Mouse (Mus musculus) skeletal muscle tissue, adult 2 months (tissue): ENCODE results near the gene Gm4791.

Experiments
- DNase-seq: peaks from one replicate; pipeline ENCODE4 v3.0.0-alpha.2; 2012; ENCODE audit warnings: low read depth, low spot score

The Gm4791 gene

DNA sequence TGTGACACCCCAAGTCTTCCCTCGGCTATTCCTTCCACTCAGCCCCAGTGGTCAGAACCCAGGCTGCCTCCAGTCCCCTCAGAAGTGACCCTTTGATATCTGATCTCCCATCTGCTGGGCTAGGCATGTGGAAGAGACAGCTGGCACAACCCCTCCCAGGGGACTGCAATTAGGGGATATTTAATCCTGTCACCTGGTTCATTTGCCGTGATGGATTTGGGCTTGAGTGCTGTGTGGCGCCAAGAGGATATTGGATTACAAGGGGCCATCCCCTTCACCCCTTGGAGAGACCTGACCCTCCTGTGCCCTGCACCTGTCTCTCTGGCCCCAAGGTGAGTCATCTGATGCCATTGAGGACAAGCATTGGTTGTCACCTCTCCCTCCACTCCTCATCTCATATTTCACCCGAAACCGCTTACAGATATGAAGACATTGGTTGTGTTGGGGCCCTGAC is at the start of gene Gm4791:
TSS of gene Gm4791 (plus strand) at position 404 of the 454 bp plus-strand sequence.
- no peak for DNase-seq

DNA sequence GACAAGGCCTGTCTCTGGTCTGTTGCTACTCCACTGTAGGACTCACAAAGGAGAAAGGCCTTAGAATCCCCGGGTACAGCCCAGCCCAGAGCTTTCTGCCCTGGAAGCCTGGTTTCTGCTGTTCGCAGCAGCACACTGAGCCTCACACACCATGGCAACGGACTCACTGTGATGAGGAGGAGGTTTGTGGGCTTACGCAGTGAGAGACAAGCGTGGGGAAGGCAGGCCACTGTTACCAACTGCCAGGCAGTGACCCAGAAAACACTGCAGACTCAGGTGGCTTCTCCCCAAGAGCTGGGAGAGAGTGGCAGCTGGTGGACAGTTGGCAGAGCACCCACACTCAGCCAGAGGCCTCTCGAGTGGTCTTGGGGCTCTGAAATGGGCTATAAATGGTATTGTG is 42.3 kb upstream of the Gm4791 start:
- DNase-seq: no peak

DNA sequence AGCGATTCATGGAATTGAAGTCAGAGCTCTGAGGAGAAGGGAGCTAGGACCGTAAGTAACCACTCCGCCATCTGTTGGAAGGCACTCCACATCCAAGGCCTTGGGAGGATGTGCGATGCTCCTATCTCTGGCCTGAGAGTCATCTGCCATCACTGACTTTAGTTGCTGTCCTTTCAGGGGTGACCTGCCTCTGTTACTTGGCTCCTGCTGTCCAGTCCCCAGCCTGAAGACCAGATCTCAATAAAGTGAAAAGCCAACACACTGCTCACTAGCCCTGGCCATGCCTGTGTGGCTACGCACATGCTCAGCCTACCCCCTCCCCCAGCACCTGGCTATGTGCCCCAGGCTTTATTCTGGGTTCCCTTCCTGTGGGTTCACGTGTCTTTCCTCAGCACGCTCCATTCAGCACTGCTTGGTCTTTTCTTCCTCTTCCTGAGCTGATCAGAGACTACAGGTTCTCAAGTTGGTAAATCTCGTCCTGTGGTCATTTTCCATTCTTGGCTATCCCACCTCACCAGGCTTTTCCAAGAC is 41.1 kb upstream of the Gm4791 start:
- no peak for DNase-seq

DNA sequence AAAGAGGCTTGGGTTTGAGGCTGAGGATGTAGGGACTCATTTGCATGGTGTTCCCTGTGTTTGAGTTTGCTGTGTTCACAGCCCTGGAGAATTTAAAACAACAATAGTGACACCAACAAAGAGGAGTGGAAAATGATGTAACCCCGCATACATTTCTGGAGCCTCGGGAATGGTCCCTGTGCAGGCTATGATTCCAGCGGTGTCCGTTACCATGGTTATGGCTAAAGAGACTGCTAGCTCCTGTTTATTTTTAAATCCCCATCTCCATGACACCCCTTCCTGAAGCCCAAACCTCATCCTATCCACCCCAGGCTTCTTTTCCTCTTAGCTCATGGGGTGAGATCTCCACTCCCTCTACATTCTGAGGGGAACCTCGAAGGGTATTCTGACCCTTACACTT is 32.5 kb upstream of the Gm4791 start:
- no peak for DNase-seq

DNA sequence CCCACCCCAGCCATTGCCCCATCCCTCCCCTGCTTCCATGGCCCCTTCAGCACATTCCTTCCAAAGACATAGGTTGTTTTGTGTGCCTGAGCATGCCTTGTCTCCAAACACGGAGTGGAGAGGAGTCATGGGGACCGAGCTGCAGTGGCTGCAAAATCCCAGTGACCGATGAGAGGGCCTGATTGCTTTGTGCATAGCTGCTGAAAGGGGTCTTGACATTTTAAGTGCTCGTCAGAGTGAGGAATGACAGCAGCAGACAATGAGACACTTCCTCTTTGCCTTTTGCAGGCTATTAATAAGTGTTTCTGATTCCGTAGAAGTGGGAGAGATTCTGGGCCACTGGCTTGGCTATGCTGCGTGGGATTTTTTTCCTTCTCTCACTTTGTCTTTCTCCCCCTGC is 29.6 kb upstream of the Gm4791 start:
- no peak for DNase-seq

DNA sequence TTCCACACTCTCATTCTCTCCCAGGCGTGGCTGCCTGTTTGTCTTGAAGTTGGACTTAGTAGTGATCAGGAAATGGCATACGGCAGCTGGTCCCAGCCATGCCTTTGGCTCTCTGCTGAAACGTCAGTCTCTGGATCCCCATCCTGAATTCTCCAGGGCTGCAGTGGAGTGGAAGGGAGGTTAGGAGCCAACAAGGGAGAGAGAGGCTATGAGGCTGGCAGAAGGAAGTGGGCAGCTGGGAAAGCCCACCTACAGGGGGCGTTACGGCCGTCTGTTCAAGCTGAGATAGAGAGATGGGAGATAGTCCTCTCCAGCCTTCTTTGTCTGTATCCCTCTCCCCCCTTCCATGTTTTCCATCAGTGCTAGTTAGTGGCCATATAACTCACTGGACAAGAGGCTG is 29.1 kb upstream of the Gm4791 start:
- no peak for DNase-seq

DNA sequence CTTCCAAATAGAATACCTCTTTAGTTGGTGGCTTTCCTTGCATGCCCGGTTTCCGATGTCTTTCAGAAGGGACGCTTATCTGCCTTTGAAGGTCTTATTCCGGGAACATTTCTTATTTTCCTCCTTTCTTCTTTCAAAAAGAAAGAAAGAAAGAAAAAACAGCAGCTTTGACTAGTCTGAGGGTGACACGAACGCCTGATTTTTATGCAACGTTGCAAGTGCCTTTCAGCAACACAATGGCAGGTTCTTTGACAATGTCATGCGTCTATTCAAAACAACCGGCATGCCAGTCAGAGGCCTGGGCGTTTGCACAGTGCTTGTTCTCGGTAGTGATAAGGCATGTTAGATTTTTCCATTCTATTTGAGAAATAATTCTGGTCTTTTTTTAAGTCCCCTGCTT is 19.7 kb upstream of the Gm4791 start:
- DNase-seq: no peak

DNA sequence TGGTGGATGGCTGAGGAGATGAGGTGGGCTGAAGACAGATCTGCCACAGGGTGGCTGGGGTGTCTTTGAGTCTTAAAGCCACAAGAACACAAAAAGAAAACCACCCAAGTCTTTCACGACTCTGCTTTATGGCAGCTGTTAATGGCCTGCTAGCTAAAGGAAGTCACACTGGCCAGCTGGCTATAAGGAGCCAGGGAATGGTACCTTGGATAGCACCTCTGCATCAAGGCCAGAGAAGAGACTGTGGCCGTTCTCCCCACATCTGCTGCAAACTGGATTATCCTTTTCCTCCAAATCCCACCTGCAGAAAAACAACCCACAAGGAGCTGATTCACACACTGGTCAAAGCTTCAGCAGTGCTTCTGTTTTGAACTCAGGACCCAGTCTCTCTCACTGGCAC is 18.4 kb upstream of the Gm4791 start:
- no peak for DNase-seq

DNA sequence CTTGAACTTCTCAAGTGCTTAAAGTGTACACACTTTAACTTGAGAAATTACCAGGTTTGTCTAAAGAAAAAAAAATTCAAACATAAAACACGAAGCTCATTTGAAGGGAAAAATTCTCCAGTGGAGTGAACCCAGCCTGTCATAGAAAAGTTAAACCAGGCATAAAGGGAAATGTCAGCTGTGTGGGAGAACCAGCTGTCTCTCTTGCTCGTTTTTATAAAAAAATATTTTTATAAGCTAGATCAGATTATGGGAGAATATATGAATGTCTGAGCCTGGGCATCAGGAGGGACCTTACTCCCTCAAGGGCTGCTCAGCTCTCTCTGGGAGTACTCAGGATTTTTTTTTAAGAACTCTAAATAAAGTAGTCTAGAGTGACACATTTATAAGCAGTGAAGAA is 15.1 kb upstream of the Gm4791 start:
- DNase-seq: no peak

DNA sequence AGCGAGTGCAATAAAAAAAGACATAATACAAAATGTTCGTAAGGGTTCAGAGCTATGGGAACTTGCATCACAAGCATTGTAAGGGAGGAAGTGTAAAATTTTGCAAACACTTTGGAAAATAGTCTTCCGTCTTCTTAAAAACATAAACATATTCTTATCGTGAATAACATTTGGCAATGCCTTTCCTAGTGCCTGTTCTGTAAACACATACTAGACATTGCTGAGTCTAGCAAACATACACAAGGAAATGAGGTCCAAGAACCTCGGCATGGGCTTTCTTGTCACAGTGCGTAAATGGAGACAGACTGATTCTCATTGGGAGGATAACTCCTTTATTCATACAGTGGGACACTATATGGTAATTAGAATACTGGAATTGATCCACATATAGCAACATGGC is 43.0 kb downstream of the Gm4791 start:
- no peak for DNase-seq
